Mouse (Mus musculus) ovary, postnatal 10 days (tissue): ENCODE results near the gene Psg19.

Experiments used
- DNase-seq: peaks from one replicate; pipeline ENCODE4 v3.0.0; 2022; ENCODE audit warnings: low spot score

Psg19 gene

GRCm38 (mm10) chr7:18746189-18746860, 52.0 kb downstream of the Psg19 start:
- DNase-seq: no peak
